Mouse (Mus musculus): ENCODE results near the gene Lca5. TPM values are rescaled to one million over a fixed set of nuclear protein-coding genes. Genes with fewer than 3 reads are reported as not detected.

The Lca5 gene
- polyA plus RNA-seq (2012; rRNA removed; ENCODE audit: low replicate concordance): 0.73 and 2.7 TPM in 2 replicates

DNA sequence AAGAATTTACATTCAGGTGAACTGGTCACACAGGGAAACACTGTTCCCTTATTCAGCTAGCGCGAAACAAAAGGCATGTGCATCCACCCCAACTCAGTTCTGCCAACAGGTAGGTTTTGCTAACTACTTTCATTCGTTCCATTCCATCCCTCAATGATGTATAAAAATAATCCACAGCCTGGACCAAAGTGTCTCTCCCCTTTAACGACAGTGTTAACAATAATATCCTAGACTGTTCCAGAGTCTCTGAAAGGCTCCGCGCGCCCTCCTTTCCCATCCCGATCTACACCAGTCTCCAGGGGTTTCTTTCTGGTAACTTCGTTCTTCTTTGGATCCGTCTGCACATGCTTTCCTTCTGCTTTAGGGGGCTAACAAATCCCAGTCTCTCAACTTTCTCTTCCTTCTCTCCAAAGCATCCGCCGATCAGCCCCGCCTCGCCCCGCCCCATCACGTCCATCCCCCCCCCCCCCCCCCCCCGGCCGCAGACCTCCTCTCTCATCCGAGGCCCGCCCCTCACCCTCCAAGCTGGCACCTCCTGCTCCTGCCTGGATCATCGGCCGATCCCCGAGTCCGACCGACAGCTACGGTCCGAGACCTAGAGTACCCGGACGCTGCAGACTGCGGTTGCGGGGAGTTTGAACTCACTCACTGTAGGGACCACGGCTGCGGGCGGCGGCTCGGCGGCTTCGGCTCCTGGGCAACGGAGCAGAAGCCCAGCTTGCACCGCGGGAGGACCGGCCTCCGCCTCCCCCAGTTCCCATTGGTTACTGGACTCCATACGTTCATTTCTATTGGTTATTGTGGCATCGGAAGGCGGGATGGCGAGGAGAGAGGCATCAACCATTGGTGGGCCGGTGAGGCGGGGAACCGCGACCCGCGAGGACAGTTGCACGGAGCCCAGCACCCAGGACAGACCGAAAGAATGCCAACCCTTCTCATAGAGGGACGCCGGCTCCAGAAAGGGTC lies at the start of gene Lca5:
Gene Lca5 (minus strand): TSS at position 736 of the 966 bp plus-strand sequence.

Other genes with a start within 250 kb of the Lca5 start
- gene Sh3bgrl2, start 107.2 kb upstream of the Lca5 start, polyA plus RNA-seq (2012; rRNA removed; ENCODE audit: low replicate concordance): 3.2 and 8.0 TPM in 2 replicates